ENCODE assay signal across 11 mouse cellular contexts in the genomic region with DNA sequence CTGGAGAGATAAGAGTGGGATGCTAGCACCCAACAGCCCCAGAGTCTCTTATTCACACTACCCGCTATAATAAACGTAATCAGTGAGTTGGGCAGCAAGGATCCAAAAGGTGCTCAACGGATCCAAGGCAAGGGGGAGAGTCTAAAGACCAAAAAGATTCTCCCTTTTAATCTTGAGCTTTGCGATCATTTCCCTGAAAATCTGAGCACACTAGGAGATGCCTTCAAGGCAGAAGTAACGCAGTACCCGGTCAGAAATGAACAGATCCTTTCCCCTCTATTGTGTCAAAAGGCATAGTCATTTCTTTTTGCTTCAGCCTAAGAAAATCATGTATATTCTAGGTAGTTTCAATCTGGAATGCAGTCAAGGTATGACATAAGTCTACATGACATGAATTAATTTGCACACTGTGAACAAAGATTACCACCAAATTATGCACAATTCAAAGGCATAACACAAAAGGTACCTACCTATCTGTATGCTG. TPM values are rescaled to one million over a fixed set of nuclear protein-coding genes. Genes with fewer than 3 reads are reported as not detected.
A peak's percentile ranks its signal among the peaks of the same experiment; 100 is the strongest.
DNase-seq lines count a peak whose midpoint lies in the region; ATAC-seq lines count a peak whose summit lies in the region.
"Had no signal": no experiment of that assay in that cellular context is flagged by ENCODE, and none has a peak within 500 bp of the region (broad histone marks: within the 10 kb centered on the region; RNA-seq: fewer than 3 reads in every experiment).

No protein-coding gene starts in this region.

- no peaks in the 10 kb centered on the region for H3K9me3 ChIP-seq in kidney, embryonic 15.5 days (replicated peaks)
- H3K9me3 ChIP-seq in kidney, embryonic 14.5 days (ENCODE audit: control insufficient read depth, low read length), result no peaks in the 10 kb centered on the region
- H3K9me3 ChIP-seq in forebrain, embryonic 11.5 days (ENCODE audit: control insufficient read depth, low read length), result no peaks in the 10 kb centered on the region
- H3K9me3 ChIP-seq in limb, embryonic 10.5 days (replicated peaks), result no peaks in the 10 kb centered on the region
- H3K9me3 ChIP-seq in neural tube, embryonic 13.5 days, result no peaks in the 10 kb centered on the region
- H3K9me3 ChIP-seq: liver, embryonic 12.5 days had no signal

- peak overlapping the region; percentile 62; the same call in 1 of the 2 replicates for H3K4me2 ChIP-seq in kidney, embryonic 15.5 days
- H3K4me2 ChIP-seq in kidney, embryonic 14.5 days (replicated peaks; ENCODE audit: low read depth, low read length), result no peak overlapping the region
- H3K4me2 ChIP-seq in forebrain, embryonic 11.5 days (ENCODE audit: low read depth, low read length, severe bottlenecking), result peak overlapping the region; percentile 50
- H3K4me2 ChIP-seq in neural tube, embryonic 13.5 days, result peak overlapping the region; percentile 74

- no peak for ATAC-seq in kidney, embryonic 15.5 days (replicated peaks; ENCODE audit: low FRiP score)
- no peak for ATAC-seq in kidney, embryonic 14.5 days (ENCODE audit: low FRiP score, low TSS enrichment)
- ATAC-seq in forebrain, embryonic 11.5 days (replicated peaks; ENCODE audit: low FRiP score), result no peak
- peak; percentile 6; the same call in 1 of the 2 replicates for ATAC-seq in neural tube, embryonic 13.5 days (ENCODE audit: low read depth)

- peak overlapping the region; percentile 36; the same call in 1 of the 2 replicates for H3K4me3 ChIP-seq in kidney, embryonic 15.5 days (replicated peaks)
- no peak overlapping the region; the same call in 1 of the 2 replicates for H3K4me3 ChIP-seq in kidney, embryonic 14.5 days (ENCODE audit: low read length)
- H3K4me3 ChIP-seq in forebrain, embryonic 11.5 days (ENCODE audit: low read depth, low read length), result peak overlapping the region; percentile 47
- peak overlapping the region; percentile 58 for H3K4me3 ChIP-seq in limb, embryonic 10.5 days
- H3K4me3 ChIP-seq in neural tube, embryonic 13.5 days, result peak overlapping the region; percentile 76

- peaks cover 31% of the 10 kb centered on the region for H3K27me3 ChIP-seq in kidney, embryonic 15.5 days
- peaks cover 21% of the 10 kb centered on the region for H3K27me3 ChIP-seq in kidney, embryonic 14.5 days (ENCODE audit: control insufficient read depth, insufficient read depth, low read length)
- no peaks in the 10 kb centered on the region; the same call in 1 of the 2 replicates for H3K27me3 ChIP-seq in forebrain, embryonic 11.5 days (ENCODE audit: control insufficient read depth, insufficient read depth, low read length)
- H3K27me3 ChIP-seq in limb, embryonic 10.5 days (ENCODE audit: low read depth, poor library complexity, severe bottlenecking), result peaks cover 34% of the 10 kb centered on the region
- no peaks in the 10 kb centered on the region for H3K27me3 ChIP-seq in neural tube, embryonic 13.5 days
- H3K27me3 ChIP-seq: CH12.LX had no signal

- H3K9ac ChIP-seq in kidney, embryonic 15.5 days, result no peak overlapping the region
- H3K9ac ChIP-seq in kidney, embryonic 14.5 days (ENCODE audit: low read depth, low read length), result no peak overlapping the region
- H3K9ac ChIP-seq in forebrain, embryonic 11.5 days (ENCODE audit: low read length), result peak overlapping the region; percentile 50
- peak overlapping the region; percentile 90 for H3K9ac ChIP-seq in neural tube, embryonic 13.5 days
- H3K9ac ChIP-seq: liver, embryonic 12.5 days had no signal

- WGBS in kidney, embryonic 15.5 days, result 21% methylated on average over 6 of the region's 6 CpGs
- 26% methylated on average over 6 of the region's 6 CpGs for WGBS in kidney, embryonic 14.5 days
- WGBS in forebrain, embryonic 11.5 days, result 18% methylated on average over 6 of the region's 6 CpGs
- WGBS in limb, embryonic 10.5 days, result 25% methylated on average over 6 of the region's 6 CpGs
- WGBS in neural tube, embryonic 13.5 days, result 9% methylated on average over 6 of the region's 6 CpGs

- no peak for DNase-seq in forebrain, embryonic 11.5 days (ENCODE audit: low spot score)
- no peak for DNase-seq in limb, embryonic 10.5 days (ENCODE audit: low spot score)
- DNase-seq in right cerebral cortex, postnatal 25 days, result no peak
- DNase-seq in frontal cortex, postnatal 25 days (ENCODE audit: low spot score in 2 of 2), result no peak
- DNase-seq in left cerebral cortex, postnatal 25 days (ENCODE audit: low spot score in 2 of 2), result no peak
- DNase-seq: heart, postnatal 36 days had no signal

- peaks cover 24% of the 10 kb centered on the region for H3K4me1 ChIP-seq in kidney, embryonic 15.5 days
- peaks cover 14% of the 10 kb centered on the region; the same call in 1 of the 2 replicates for H3K4me1 ChIP-seq in kidney, embryonic 14.5 days (ENCODE audit: control insufficient read depth, insufficient read depth, low read length)
- H3K4me1 ChIP-seq in forebrain, embryonic 11.5 days (replicated peaks; ENCODE audit: control insufficient read depth, insufficient read depth, low read length), result 0 out of 2 replicates have a peak, but pooled peaks cover 2% of the 10 kb centered on the region
- H3K4me1 ChIP-seq in limb, embryonic 10.5 days, result peaks cover 26% of the 10 kb centered on the region
- H3K4me1 ChIP-seq in neural tube, embryonic 13.5 days (replicated peaks), result peaks cover 26% of the 10 kb centered on the region

- intact Hi-C loops in left cerebral cortex, postnatal 25 days (cut with DNase I), result loop anchor here (2.0 to 10.0 kb wide), 9 partner anchors 75 to 1125 kb away; a partner anchor contains a TSS

- H3K36me3 ChIP-seq in kidney, embryonic 15.5 days, result no peaks in the 10 kb centered on the region
- H3K36me3 ChIP-seq in kidney, embryonic 14.5 days (ENCODE audit: control insufficient read depth, insufficient read depth, low read length), result no peaks in the 10 kb centered on the region
- no peaks in the 10 kb centered on the region for H3K36me3 ChIP-seq in forebrain, embryonic 11.5 days (ENCODE audit: control insufficient read depth, insufficient read depth, low read length)
- H3K36me3 ChIP-seq in limb, embryonic 10.5 days, result no peaks in the 10 kb centered on the region
- H3K36me3 ChIP-seq in neural tube, embryonic 13.5 days, result no peaks in the 10 kb centered on the region
- H3K36me3 ChIP-seq: liver, embryonic 12.5 days had no signal

- H3K27ac ChIP-seq in kidney, embryonic 15.5 days, result no peak overlapping the region
- H3K27ac ChIP-seq in kidney, embryonic 14.5 days (ENCODE audit: low read depth, low read length), result no peak overlapping the region
- H3K27ac ChIP-seq in forebrain, embryonic 11.5 days (ENCODE audit: low read depth, low read length), result no peak overlapping the region
- H3K27ac ChIP-seq in limb, embryonic 10.5 days, result no peak overlapping the region
- H3K27ac ChIP-seq in neural tube, embryonic 13.5 days (replicated peaks), result peak overlapping the region; percentile 95
- H3K27ac ChIP-seq: liver, embryonic 12.5 days had no signal

RNA-seq across cellular contexts. Expression of a gene that starts 0.8 kb away (rescaled TPM):
- 0.72 and 1.1 TPM in 2 replicates for polyA plus RNA-seq in kidney, embryonic 15.5 days (2015; fragmentation: Nextera tagmentation; extraction: Ambion mirVana)
- polyA plus RNA-seq in kidney, embryonic 14.5 days (2014; fragmentation: Nextera tagmentation; extraction: Ambion mirVana), result 0.87 and 1.0 TPM in 2 replicates
- 14.6 and 14.7 TPM in 2 replicates for polyA plus RNA-seq in forebrain, embryonic 11.5 days (2014; fragmentation: Nextera tagmentation; extraction: Ambion mirVana)
- 3.1 and 4.1 TPM in 2 replicates for polyA plus RNA-seq in limb, embryonic 10.5 days (2016; fragmentation: Nextera tagmentation; extraction: Ambion mirVana)
- polyA plus RNA-seq in neural tube, embryonic 13.5 days (2015; fragmentation: Nextera tagmentation; extraction: Ambion mirVana), result 89.1 and 103 TPM in 2 replicates
- total RNA-seq in left cerebral cortex, postnatal 25 days (2021), result 100 to 1,000 TPM; 508 to 515 TPM
- total RNA-seq: CH12.LX had no signal
- polyA plus RNA-seq: liver, embryonic 12.5 days had no signal

Comparison
In these comparisons a context has a peak if more than half of its experiments do, and no peak if none do; other contexts are left out.
1. H3K9ac ChIP-seq: peak in forebrain, embryonic 11.5 days (single experiment) and neural tube, embryonic 13.5 days (single experiment); none in kidney, embryonic 15.5 days (single experiment) and kidney, embryonic 14.5 days (single experiment).